In the genomic region with DNA sequence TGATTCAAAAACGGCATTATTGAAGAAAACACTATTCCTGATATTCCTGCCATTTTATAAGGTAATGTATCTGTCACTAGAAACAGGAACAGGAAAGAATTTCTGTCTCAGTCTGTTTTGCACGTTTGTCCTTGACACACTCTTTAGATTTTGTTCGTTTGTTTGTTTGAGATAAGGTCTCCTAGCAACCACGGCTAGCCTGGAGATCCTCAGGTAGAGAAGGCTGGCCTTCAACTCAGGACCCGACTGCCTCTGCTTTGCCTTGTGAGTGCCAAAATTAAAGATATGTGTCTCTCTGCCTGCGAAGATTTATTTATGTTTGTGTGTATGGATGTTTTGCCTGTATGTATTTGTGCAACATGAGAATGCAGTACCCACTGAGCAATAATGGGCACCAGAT, we compare ENCODE assay signal across 12 mouse cellular contexts. TPM values are rescaled to one million over a fixed set of nuclear protein-coding genes. Genes with fewer than 3 reads are reported as not detected.
DNase-seq lines count a peak whose midpoint lies in the region; ATAC-seq lines count a peak whose summit lies in the region.
"Had no signal": no experiment of that assay in that cellular context is flagged by ENCODE, and none has a peak within 500 bp of the region (broad histone marks: within the 10 kb centered on the region; RNA-seq: fewer than 3 reads in every experiment).

No protein-coding gene starts in this region.

- H3K9me3 ChIP-seq in heart, embryonic 13.5 days = no peaks in the 10 kb centered on the region
- H3K9me3 ChIP-seq in intestine, embryonic 14.5 days (ENCODE audit: control insufficient read depth, low read length) = no peaks in the 10 kb centered on the region
- H3K9me3 ChIP-seq: hindbrain, embryonic 12.5 days had no signal

- H3K36me3 ChIP-seq in heart, embryonic 13.5 days = peaks cover 25% of the 10 kb centered on the region
- peaks cover 17% of the 10 kb centered on the region for H3K36me3 ChIP-seq in intestine, embryonic 14.5 days (ENCODE audit: control insufficient read depth, insufficient read depth, low read length)

- no peak overlapping the region for H3K4me2 ChIP-seq in heart, embryonic 13.5 days
- H3K4me2 ChIP-seq in intestine, embryonic 14.5 days (ENCODE audit: low read length) = no peak overlapping the region
- H3K4me2 ChIP-seq: hindbrain, embryonic 12.5 days had no signal

- no peak for ATAC-seq in heart, embryonic 13.5 days (ENCODE audit: extremely low read depth, insufficient number of reproducible peaks, low FRiP score, low TSS enrichment)
- ATAC-seq in intestine, embryonic 14.5 days (replicated peaks; ENCODE audit: low FRiP score, low TSS enrichment, low read depth) = 0 out of 2 replicates have a peak, but pooled peaks have one; percentile 55
- ATAC-seq in granulocyte monocyte progenitor cell, adult 5-6 weeks (replicated peaks; ENCODE audit: poor library complexity, severe bottlenecking) = no peak

- WGBS in heart, embryonic 13.5 days = 23% methylated on average over 6 of the region's 6 CpGs
- 40% methylated on average over 6 of the region's 6 CpGs for WGBS in intestine, embryonic 14.5 days

- H3K9ac ChIP-seq in heart, embryonic 13.5 days = no peak overlapping the region
- H3K9ac ChIP-seq in intestine, embryonic 14.5 days (ENCODE audit: low read length) = no peak overlapping the region
- H3K9ac ChIP-seq: hindbrain, embryonic 12.5 days had no signal

- H3K27me3 ChIP-seq in heart, embryonic 13.5 days (replicated peaks) = no peaks in the 10 kb centered on the region
- no peaks in the 10 kb centered on the region for H3K27me3 ChIP-seq in intestine, embryonic 14.5 days (replicated peaks; ENCODE audit: control insufficient read depth, insufficient read depth, low read length)
- H3K27me3 ChIP-seq: hindbrain, embryonic 12.5 days had no signal

- no peak for DNase-seq in heart, postnatal 4 days
- peak; percentile 19 for DNase-seq in MN1 (ENCODE audit: low spot score)
- DNase-seq in intestine, embryonic 14.5 days (ENCODE audit: low spot score) = no peak
- DNase-seq in mesoderm, embryonic 11.5 days (ENCODE audit: low read depth, low spot score) = peak; percentile 6
- no peak for DNase-seq in urinary bladder, adult 2 months (ENCODE audit: low spot score)
- DNase-seq in urinary bladder, postnatal 25 days (ENCODE audit: low spot score) = no peak
- DNase-seq: cerebellum, postnatal 14 days had no signal

- no peak overlapping the region for H3K4me3 ChIP-seq in heart, embryonic 13.5 days
- H3K4me3 ChIP-seq in intestine, embryonic 14.5 days (ENCODE audit: low read depth, low read length) = no peak overlapping the region
- H3K4me3 ChIP-seq: erythroblast, embryonic 14.5 days; hindbrain, embryonic 12.5 days had no signal

- H3K27ac ChIP-seq in heart, embryonic 13.5 days (replicated peaks) = peak overlapping the region; percentile 36
- no peak overlapping the region for H3K27ac ChIP-seq in intestine, embryonic 14.5 days (ENCODE audit: low read depth)
- H3K27ac ChIP-seq: hindbrain, embryonic 12.5 days; kidney, postnatal 0 days had no signal

- H3K4me1 ChIP-seq in heart, embryonic 13.5 days = peaks cover 29% of the 10 kb centered on the region
- no peaks in the 10 kb centered on the region for H3K4me1 ChIP-seq in intestine, embryonic 14.5 days (replicated peaks; ENCODE audit: control insufficient read depth, insufficient read depth, low read length)
- H3K4me1 ChIP-seq: hindbrain, embryonic 12.5 days had no signal

RNA-seq across cellular contexts. Expression of a gene that starts 48.7 kb away (rescaled TPM):
- 0.94 and 1.8 TPM in 2 replicates for polyA plus RNA-seq in heart, embryonic 13.5 days (2015; fragmentation: Nextera tagmentation; extraction: Ambion mirVana)
- under 1 TPM; 0.29 to 0.60 TPM for total RNA-seq in heart, postnatal 4 days (2021)
- polyA plus RNA-seq in intestine, embryonic 14.5 days (2014; fragmentation: Nextera tagmentation; extraction: Ambion mirVana) = 1.0 and 1.9 TPM in 2 replicates
- not detected in 2 replicates for total RNA-seq in granulocyte monocyte progenitor cell, adult 5-6 weeks (2014; fragmentation: Nextera tagmentation)
- total RNA-seq in granulocyte monocyte progenitor cell, adult 5-6 weeks (2017) = not detected in 2 replicates
- 0.80 and 0.98 TPM in 2 replicates for polyA plus RNA-seq in urinary bladder, adult 2 months (2012; rRNA removed)
- polyA plus RNA-seq: erythroblast, embryonic 14.5 days had no signal

RNA-seq across cellular contexts. Expression of a gene that starts 49.0 kb away (rescaled TPM):
- 27.6 and 35.2 TPM in 2 replicates for polyA plus RNA-seq in heart, embryonic 13.5 days (2015; fragmentation: Nextera tagmentation; extraction: Ambion mirVana)
- total RNA-seq in heart, postnatal 4 days (2021) = 10 to 100 TPM; 29.3 to 30.0 TPM
- 29.5 and 31.5 TPM in 2 replicates for polyA plus RNA-seq in intestine, embryonic 14.5 days (2014; fragmentation: Nextera tagmentation; extraction: Ambion mirVana)
- 23.7 and 40.1 TPM in 2 replicates for total RNA-seq in granulocyte monocyte progenitor cell, adult 5-6 weeks (2014; fragmentation: Nextera tagmentation)
- total RNA-seq in granulocyte monocyte progenitor cell, adult 5-6 weeks (2017) = 16.8 and 27.4 TPM in 2 replicates
- polyA plus RNA-seq in urinary bladder, adult 2 months (2012; rRNA removed) = 32.5 and 39.1 TPM in 2 replicates

RNA-seq across cellular contexts. Expression of a gene that starts 49.8 kb away (rescaled TPM):
- 37.3 and 40.0 TPM in 2 replicates for polyA plus RNA-seq in heart, embryonic 13.5 days (2015; fragmentation: Nextera tagmentation; extraction: Ambion mirVana)
- 10 to 100 TPM; 90.7 to 91.0 TPM for total RNA-seq in heart, postnatal 4 days (2021)
- polyA plus RNA-seq in intestine, embryonic 14.5 days (2014; fragmentation: Nextera tagmentation; extraction: Ambion mirVana) = 48.6 and 50.6 TPM in 2 replicates
- total RNA-seq in granulocyte monocyte progenitor cell, adult 5-6 weeks (2014; fragmentation: Nextera tagmentation) = 30.4 and 34.3 TPM in 2 replicates
- total RNA-seq in granulocyte monocyte progenitor cell, adult 5-6 weeks (2017) = 51.1 and 60.8 TPM in 2 replicates
- 57.3 and 66.6 TPM in 2 replicates for polyA plus RNA-seq in urinary bladder, adult 2 months (2012; rRNA removed)

Comparison
In these comparisons a context has a peak if more than half of its experiments do, and no peak if none do; other contexts are left out.
1. DNase-seq: peak in MN1 (single experiment) and mesoderm, embryonic 11.5 days (single experiment); none in heart, postnatal 4 days (single experiment), intestine, embryonic 14.5 days (single experiment), urinary bladder, adult 2 months (single experiment) and urinary bladder, postnatal 25 days (single experiment).